Mouse (Mus musculus): ENCODE measurements around the gene Ppp2r3a. TPM values are rescaled to one million over a fixed set of nuclear protein-coding genes. Genes with fewer than 3 reads are reported as not detected.
A peak's percentile ranks its signal among the peaks of the same experiment; 100 is the strongest.

Gene Ppp2r3a
- polyA plus RNA-seq, 1 experiment from 2014 or later, result 25.9 TPM

- H3K4me3 ChIP-seq (replicated peaks), result no peak overlapping the region
- no peak for ATAC-seq
- whole genome bisulfite sequencing, result 93% methylated on average over 3 of the region's 3 CpGs
These were observed 167.9 kb downstream of the Ppp2r3a start for GRCm38 (mm10) chr9:101083728-101084127.

GRCm38 (mm10) chr9:101080046-101080685 lies 171.4 kb downstream of the Ppp2r3a start:
- H3K4me3 ChIP-seq (replicated peaks), result no peak overlapping the region
- no peak overlapping the region for H3K9ac ChIP-seq (replicated peaks)
- no peak overlapping the region for H3K27ac ChIP-seq
- H3K4me1 ChIP-seq (replicated peaks), result peaks cover 37% of the 10 kb centered on the region
- peak overlapping the region; percentile 54; the same call in 1 of the 2 replicates for H3K4me2 ChIP-seq (replicated peaks)
- H3K9me3 ChIP-seq, result no peaks in the 10 kb centered on the region
- ATAC-seq, result no peak
- no peaks in the 10 kb centered on the region for H3K27me3 ChIP-seq
- WGBS, result 81% methylated on average over 3 of the region's 3 CpGs
- H3K36me3 ChIP-seq, result peaks cover 3% of the 10 kb centered on the region; the same call in 1 of the 2 replicates

More at GRCm38 (mm10) chr9:101083728-101084127, 167.9 kb downstream of the Ppp2r3a start:
- Histone ChIP-seq H3K4me1 (replicated peaks) (peaks cover 17% of the 10 kb centered on the region), H3K27ac (no peak overlapping the region), H3K4me2 (replicated peaks) (no peak overlapping the region), H3K27me3 (no peaks in the 10 kb centered on the region), H3K36me3 (peaks cover 3% of the 10 kb centered on the region; the same call in 1 of the 2 replicates), H3K9ac (replicated peaks) (no peak overlapping the region), H3K9me3 (no peaks in the 10 kb centered on the region)

DNA sequence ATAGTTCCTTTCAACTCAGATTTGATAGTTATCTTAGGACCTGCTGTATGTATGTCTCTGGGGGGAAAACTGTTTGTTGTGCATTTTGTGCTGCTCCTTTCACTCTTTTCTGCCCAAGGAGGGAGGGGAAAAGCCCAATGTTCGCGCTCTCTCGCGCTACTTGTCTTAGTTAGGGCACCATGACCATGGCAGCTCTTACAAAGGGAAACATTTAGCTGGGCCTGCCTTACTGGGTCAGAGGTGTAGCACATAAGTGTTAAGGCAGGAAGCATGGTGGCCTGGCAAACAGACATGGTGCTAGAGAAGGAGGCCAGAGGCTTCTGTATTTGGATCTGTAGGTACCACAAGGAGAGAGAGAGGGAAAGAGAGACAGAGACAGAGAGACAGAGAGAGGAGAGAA lies 173.0 kb downstream of the Ppp2r3a start:
- H3K27me3 ChIP-seq, result no peaks in the 10 kb centered on the region
- H3K9ac ChIP-seq (replicated peaks), result peak overlapping the region; percentile 51
- no peaks in the 10 kb centered on the region for H3K9me3 ChIP-seq
- ATAC-seq, result no peak
- H3K4me2 ChIP-seq (replicated peaks), result peak overlapping the region; percentile 54
- no peak overlapping the region for H3K27ac ChIP-seq
- peaks cover 1% of the 10 kb centered on the region; the same call in 1 of the 2 replicates for H3K36me3 ChIP-seq
- peaks cover 37% of the 10 kb centered on the region for H3K4me1 ChIP-seq (replicated peaks)
- 63% methylated on average over 4 of the region's 4 CpGs for WGBS
- peak overlapping the region; percentile 81 for H3K4me3 ChIP-seq (replicated peaks)

DNA sequence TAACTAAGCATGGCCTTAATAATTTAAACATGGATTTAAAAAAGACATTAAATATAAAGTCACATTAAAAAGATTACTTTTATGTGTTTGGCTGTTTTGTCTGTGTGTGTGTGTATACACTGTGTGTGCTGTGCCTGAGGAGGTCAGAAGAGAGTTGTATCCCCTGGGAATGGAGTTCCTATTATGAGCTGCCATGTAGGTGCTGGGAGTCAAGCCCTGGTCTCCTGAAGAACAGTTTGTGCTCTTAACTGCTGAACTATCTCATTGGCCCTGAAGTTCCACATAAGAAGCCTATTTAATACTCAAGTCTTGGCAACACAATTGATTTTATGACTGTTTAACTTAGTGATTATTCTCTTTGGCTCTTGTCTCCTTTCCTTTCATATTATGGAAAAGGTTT lies 174.1 kb downstream of the Ppp2r3a start:
- Histone ChIP-seq H3K4me2 (replicated peaks) (peak overlapping the region; percentile 95), H3K9me3 (no peaks in the 10 kb centered on the region), H3K4me1 (replicated peaks) (peaks cover 43% of the 10 kb centered on the region)

DNA sequence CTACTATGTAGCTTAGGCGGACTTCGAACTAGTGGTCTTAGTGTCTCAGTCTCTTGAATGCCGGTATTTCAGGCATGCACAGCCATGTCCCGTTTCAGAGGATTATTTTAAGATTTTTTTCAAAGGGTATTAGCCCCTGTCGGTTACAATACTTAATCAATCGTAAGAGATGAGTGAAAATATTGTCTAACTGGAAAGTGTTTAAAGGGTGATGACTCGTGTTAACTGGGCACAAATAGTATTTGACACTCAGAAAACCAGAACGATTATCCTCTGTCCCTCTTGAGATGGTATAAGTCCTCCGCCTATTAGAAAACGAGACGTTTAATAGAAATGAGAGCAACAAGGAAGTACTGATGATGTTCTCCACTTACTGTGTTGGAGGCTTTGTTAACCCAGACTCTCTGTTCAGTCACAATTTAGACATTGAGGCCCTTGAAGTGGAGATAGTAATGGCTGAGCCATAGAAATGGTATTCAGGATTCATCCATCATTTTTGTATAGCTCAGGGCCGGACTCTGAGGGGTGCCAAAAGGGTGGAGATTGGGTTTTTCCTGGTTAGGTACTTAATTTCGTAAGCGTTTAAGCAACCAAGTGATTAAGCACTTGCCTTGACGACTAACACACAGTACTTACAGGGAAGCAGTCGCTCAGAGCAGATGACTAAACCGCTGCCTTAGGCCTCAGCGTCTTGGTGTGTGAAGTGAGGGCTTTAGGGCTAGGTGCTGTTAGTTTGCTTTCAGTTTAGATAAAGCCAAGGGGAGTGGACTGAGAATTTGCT lies 175.3 kb downstream of the Ppp2r3a start:
- H3K9ac ChIP-seq (replicated peaks), result peak overlapping the region; percentile 99
- WGBS, result under 1% methylated on average over 18 of the region's 18 CpGs
- H3K27ac ChIP-seq, result peak overlapping the region; percentile 47
- H3K9me3 ChIP-seq, result no peaks in the 10 kb centered on the region
- peaks cover 43% of the 10 kb centered on the region for H3K4me1 ChIP-seq (replicated peaks)
- H3K4me3 ChIP-seq (replicated peaks), result peak overlapping the region; percentile 81
- ATAC-seq, result no peak
- H3K36me3 ChIP-seq, result no peaks in the 10 kb centered on the region
- peak overlapping the region; percentile 95 for H3K4me2 ChIP-seq (replicated peaks)
- no peaks in the 10 kb centered on the region for H3K27me3 ChIP-seq

More for the DNA sequence above, 174.1 kb downstream of the Ppp2r3a start:
- peak overlapping the region; percentile 81 for H3K4me3 ChIP-seq (replicated peaks)
- H3K36me3 ChIP-seq, result no peaks in the 10 kb centered on the region
- H3K27ac ChIP-seq, result no peak overlapping the region
- H3K27me3 ChIP-seq, result no peaks in the 10 kb centered on the region
- H3K9ac ChIP-seq (replicated peaks), result peak overlapping the region; percentile 99
- no peak for ATAC-seq

DNA sequence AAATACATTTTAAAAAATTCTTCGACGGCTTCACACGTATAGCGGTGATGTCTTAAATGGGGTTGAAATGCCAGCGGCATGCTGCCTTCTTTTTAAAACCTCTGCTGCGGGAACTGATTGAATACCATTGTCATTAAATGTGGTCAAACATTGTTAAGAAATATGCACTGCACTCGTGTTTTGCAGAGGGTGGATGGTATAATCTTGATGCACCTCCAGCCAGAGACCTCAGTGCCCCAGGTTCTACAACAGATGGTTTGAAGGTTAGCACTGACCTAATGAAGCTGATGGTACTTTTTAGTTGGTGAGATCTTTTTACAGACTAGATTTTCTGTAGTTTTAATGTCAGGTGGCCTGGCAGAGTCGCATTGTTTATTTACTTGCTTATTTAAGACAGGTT lies 175.9 kb downstream of the Ppp2r3a start:
- Histone ChIP-seq H3K9ac (replicated peaks) (peak overlapping the region; percentile 99), H3K4me1 (replicated peaks) (peaks cover 43% of the 10 kb centered on the region), H3K27ac (0 out of 2 replicates have a peak overlapping the region, but pooled peaks have one; percentile 99), H3K9me3 (no peaks in the 10 kb centered on the region), H3K4me3 (replicated peaks) (peak overlapping the region; percentile 81), H3K36me3 (no peaks in the 10 kb centered on the region), H3K4me2 (replicated peaks) (peak overlapping the region; percentile 95), H3K27me3 (no peaks in the 10 kb centered on the region)
- ATAC-seq, result no peak
- under 1% methylated on average over 8 of the region's 8 CpGs for WGBS

- H3K27me3 ChIP-seq, result no peaks in the 10 kb centered on the region
- peak overlapping the region; percentile 95 for H3K4me2 ChIP-seq (replicated peaks)
- no peak for ATAC-seq
- WGBS, result under 1% methylated on average over 25 of the region's 25 CpGs
- H3K9ac ChIP-seq (replicated peaks), result peak overlapping the region; percentile 99
- no peaks in the 10 kb centered on the region for H3K9me3 ChIP-seq
- H3K4me1 ChIP-seq (replicated peaks), result peaks cover 40% of the 10 kb centered on the region
- peak overlapping the region; percentile 99 for H3K27ac ChIP-seq
- H3K4me3 ChIP-seq (replicated peaks), result peak overlapping the region; percentile 81
- H3K36me3 ChIP-seq, result no peaks in the 10 kb centered on the region
These were observed 176.5 kb downstream of the Ppp2r3a start for GRCm38 (mm10) chr9:101075091-101075581.

DNA sequence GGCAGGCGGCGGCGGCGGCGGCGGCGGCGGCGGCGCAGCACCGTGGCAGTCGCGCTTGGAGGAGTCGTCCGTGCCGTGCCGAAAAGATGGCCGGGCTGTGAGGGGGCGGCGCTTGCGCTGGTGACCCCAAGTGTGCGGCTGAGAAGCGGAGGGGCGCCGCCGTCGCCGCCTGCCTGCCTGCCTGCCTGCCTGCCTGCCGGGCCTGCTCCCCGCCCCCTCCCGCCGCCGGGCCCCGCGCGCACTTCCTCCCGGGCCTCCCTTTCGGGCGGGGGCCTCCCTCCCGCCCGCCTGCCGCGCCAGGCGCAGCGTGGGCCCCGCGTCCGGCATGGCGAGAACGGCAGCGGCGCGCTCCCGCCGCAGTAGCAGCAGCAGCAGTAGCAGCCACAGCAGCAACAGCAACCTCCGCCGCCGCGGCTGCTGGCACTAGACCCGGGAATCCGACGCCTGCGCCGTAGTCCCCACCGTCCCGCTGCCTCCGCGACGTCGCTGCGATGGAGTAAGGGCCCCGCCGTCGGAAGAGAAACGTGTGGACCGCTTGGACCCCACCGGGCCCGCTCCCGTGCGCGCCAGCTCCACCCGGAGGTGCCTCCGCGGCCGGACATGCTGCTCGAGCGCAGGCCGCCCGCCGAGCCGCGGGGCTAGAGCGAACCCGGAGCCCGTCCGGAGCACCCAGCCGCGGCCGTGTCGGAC lies 177.1 kb downstream of the Ppp2r3a start:
- Histone ChIP-seq H3K4me3 (replicated peaks) (peak overlapping the region; percentile 81), H3K4me2 (replicated peaks) (peak overlapping the region; percentile 95), H3K9ac (replicated peaks) (peak overlapping the region; percentile 99), H3K9me3 (no peaks in the 10 kb centered on the region), H3K27me3 (no peaks in the 10 kb centered on the region), H3K4me1 (replicated peaks) (peaks cover 33% of the 10 kb centered on the region), H3K27ac (peak overlapping the region; percentile 99), H3K36me3 (no peaks in the 10 kb centered on the region)
- ATAC-seq, result peak; percentile 73
- under 1% methylated on average over 64 of the region's 100 CpGs for WGBS

GRCm38 (mm10) chr9:101073987-101074331 lies 177.6 kb downstream of the Ppp2r3a start, which contains the start of gene Msl2:
Gene Msl2, plus strand, starts transcription at chr9:101074101.
- Histone ChIP-seq H3K4me3 (replicated peaks) (peak within 1 kb of the TSS; percentile 81), H3K36me3 (no peaks in the 10 kb centered on the region), H3K4me2 (replicated peaks) (peak within 1 kb of the TSS; percentile 95), H3K9ac (replicated peaks) (peak within 1 kb of the TSS; percentile 99), H3K27me3 (no peaks in the 10 kb centered on the region), H3K4me1 (replicated peaks) (peaks cover 28% of the 10 kb centered on the region), H3K27ac (peak within 1 kb of the TSS; percentile 99), H3K9me3 (no peaks in the 10 kb centered on the region)
- ATAC-seq, result peak; percentile 83
- 1% methylated on average over 31 of the region's 43 CpGs for WGBS

DNA sequence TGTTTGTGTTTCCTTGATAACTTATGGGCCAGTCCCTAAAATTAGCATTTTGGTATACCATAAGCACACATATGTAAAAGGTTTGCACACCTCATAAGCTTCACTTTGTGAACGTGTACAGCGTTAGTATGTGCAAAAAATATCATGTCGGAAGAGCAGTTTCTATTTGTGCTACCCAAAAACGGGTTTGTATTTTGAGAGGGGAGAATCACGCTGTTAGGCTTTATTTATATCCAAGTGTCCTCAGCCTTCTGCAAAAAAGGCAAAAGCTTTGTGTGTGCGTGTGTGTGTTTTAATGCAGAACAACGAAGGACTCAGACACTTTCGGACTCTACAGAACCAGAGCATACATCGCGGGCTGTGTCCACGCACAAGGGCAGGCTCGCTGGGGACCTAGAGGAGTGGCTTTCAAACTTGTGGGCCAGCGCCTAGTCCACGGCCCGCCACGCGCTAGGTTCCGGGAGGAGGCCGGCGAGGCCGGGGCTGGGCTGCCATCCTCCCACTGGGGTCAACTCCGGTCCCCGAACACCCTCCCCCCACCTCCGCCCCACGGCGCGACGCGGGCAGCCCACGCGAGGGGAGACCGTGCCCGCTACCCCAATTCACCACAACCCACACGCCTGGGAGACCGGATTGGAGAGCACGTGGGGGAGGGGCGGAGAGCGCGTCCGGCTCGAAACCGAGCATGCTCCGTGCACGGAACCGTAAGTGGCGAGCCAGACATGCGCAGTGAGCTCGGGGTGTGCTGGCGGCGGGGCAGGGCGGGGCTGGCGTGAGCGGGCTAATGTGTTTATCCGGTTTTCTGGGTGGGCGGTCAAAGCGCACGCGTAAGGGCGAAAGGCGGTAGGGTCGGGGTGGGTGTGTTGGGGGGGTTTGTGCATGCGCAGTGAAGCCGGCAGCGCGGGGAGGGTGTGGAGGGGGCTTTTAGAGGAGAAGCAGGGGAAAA lies 178.3 kb downstream of the Ppp2r3a start:
- Histone ChIP-seq H3K4me1 (replicated peaks) (peaks cover 22% of the 10 kb centered on the region), H3K36me3 (no peaks in the 10 kb centered on the region), H3K9me3 (no peaks in the 10 kb centered on the region), H3K27me3 (no peaks in the 10 kb centered on the region), H3K4me3 (replicated peaks) (peak overlapping the region; percentile 81), H3K9ac (replicated peaks) (peak overlapping the region; percentile 87), H3K4me2 (replicated peaks) (peak overlapping the region; percentile 65), H3K27ac (peak overlapping the region; percentile 93)
- WGBS, result 3% methylated on average over 64 of the region's 65 CpGs
- ATAC-seq, result peak; percentile 95

GRCm38 (mm10) chr9:101072506-101072905 lies 179.1 kb downstream of the Ppp2r3a start:
- no peak overlapping the region for H3K4me3 ChIP-seq (replicated peaks)
- H3K4me2 ChIP-seq (replicated peaks), result no peak overlapping the region
- ATAC-seq, result no peak

More at GRCm38 (mm10) chr9:101072506-101072905, 179.1 kb downstream of the Ppp2r3a start:
- H3K27ac ChIP-seq, result no peak overlapping the region
- H3K9me3 ChIP-seq, result no peaks in the 10 kb centered on the region
- H3K4me1 ChIP-seq (replicated peaks), result peaks cover 15% of the 10 kb centered on the region
- H3K36me3 ChIP-seq, result no peaks in the 10 kb centered on the region
- H3K27me3 ChIP-seq, result no peaks in the 10 kb centered on the region
- H3K9ac ChIP-seq (replicated peaks), result no peak overlapping the region
- 48% methylated on average over 5 of the region's 5 CpGs for WGBS

All from midbrain, embryonic 13.5 days (tissue).